Mouse (Mus musculus) ES-E14 (cell line): ENCODE results near the gene Dtd1.

Experiments used
- CHD2 ChIP-seq: IDR thresholded peaks from 2 replicates; pipeline ENCODE4 v1.6.1; 2014; ENCODE audit warnings: mild to moderate bottlenecking, low read depth, low read length, inconsistent platforms
- HCFC1 ChIP-seq: IDR thresholded peaks from 2 replicates; pipeline ENCODE4 v1.6.1; 2012; ENCODE audit warnings: low read length, inconsistent platforms, borderline replicate concordance; ENCODE audit not compliant: insufficient read depth
- MAFK ChIP-seq: IDR thresholded peaks from 2 replicates; pipeline ENCODE4 v1.6.1; 2014; ENCODE audit warnings: mild to moderate bottlenecking, low read depth, low read length, inconsistent platforms; ENCODE audit not compliant: insufficient read depth
- ZC3H11A ChIP-seq: IDR thresholded peaks from 2 replicates; pipeline ENCODE4 v1.6.1; 2012; ENCODE audit warnings: low read depth, mild to moderate bottlenecking, inconsistent platforms, low read length, borderline replicate concordance
- ZNF384 ChIP-seq: IDR thresholded peaks from 2 replicates; pipeline ENCODE4 v1.6.1; 2012; ENCODE audit warnings: low read depth, low read length, inconsistent platforms

GRCm38 (mm10) chr2:144598006-144598405 is 1.7 kb upstream of the Dtd1 start:
- no peak for TF ChIP-seq HCFC1
- TF ChIP-seq ZC3H11A = no peak
- TF ChIP-seq MAFK = no peak
- no peak for TF ChIP-seq ZNF384
- TF ChIP-seq CHD2 = no peak
